Mouse (Mus musculus) kidney, postnatal 25 days (tissue): ENCODE measurements around the gene Spef2.
"Not testable (repeated sequence)": the region's sequence is repeated elsewhere in the genome, so short reads cannot be mapped to it uniquely, and the experiment has no call there.

Experiments
- DNase-seq, 2 experiments: peaks; one replicate each; pipeline ENCODE4 v3.0.0; 2021; ENCODE audit warnings: mixed read lengths in 2 of 2

Gene Spef2

DNA sequence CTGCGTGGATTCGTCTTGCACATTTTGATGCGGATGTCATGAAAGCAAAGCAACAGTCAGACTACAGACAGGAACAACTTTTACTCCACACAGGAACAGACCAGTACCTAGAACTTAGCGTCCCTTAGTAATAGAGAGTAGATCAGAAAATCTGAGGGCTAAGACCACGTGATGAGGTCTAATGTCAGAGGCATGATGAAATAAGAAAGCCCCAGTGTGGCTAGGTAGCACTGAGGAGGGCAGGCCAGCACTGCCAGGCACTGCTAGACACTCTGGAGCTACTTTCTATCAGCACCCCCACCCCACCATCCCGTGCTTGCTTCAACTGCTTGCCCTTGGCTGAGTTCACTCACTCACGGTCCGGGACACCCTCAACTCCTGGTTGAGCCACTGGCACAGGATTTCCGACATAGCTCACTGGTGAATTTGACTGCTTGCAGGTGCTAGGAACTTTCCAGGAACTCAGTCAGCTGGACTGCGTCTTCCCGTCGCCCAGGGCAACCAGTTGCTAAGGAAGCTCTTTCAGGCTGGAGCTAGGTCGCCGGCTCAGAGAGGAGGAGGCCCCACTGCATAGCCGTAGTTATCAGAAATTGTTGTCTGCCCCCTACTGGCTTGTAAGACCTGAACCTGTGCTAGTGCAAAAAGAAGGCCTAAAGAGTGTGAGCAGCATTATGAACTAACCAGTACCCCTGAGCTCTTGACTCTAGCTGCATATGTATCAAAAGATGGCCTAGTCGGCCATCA lies at the start of gene Spef2:
Gene Spef2, minus strand, starts transcription at position 510 of the 744 bp plus-strand sequence.
- DNase-seq = peak; percentile 74 to 86

DNA sequence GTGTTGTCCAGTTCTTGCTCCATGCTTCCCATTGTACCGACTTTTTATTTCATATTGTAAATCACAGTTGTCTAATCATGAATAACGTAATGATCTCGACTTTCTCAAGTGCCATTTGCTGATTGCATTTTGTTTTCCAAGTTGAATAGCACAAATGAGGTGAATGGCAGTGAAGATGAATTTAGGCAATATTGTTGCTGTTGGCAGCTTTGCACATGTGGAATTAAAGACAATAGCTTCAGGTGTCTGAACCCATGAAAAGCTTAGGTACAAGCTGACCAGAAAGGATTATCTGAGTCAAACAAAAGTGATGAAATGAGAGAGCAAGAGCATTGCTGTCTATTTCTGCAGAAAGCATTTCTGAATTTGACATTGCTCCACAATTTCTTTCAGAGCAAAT lies 45.5 kb upstream of the Spef2 start:
- no peak for DNase-seq

DNA sequence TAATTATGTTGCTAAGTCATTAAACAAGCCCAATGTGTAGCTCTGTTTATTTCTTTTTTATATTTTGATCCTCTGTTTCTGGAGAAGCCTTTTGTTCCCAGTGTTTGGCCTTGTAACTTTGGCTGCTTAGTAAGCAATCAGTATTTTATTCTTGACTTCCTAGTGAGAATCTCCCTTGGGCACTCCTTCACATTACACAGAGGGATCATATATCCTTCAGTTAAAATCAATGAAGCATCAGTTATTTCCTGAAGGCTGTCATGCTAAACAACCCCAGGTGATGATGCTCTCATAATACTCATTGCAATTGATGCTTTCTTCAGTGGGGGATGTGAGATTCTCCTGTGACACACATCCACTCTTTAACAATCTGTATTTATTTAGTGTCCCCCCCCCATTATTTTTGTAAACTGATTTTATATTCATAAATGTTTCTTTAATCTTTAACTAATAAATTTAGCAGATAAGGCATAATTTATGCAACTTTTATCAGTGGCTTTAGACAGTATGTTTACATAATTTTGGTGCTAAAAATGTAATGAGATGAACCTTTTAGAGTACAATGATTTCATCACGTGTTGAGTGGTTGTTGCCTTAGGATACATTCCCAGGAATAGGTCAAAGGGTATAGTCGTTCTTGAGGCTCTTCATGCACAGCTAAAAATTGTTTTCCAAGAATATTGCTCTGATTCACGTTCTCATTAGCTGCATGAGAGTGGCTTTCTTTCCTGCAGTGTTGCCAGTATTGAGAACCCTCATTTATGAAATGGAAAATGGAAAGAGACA lies 39.8 kb upstream of the Spef2 start:
- DNase-seq = no peak

DNA sequence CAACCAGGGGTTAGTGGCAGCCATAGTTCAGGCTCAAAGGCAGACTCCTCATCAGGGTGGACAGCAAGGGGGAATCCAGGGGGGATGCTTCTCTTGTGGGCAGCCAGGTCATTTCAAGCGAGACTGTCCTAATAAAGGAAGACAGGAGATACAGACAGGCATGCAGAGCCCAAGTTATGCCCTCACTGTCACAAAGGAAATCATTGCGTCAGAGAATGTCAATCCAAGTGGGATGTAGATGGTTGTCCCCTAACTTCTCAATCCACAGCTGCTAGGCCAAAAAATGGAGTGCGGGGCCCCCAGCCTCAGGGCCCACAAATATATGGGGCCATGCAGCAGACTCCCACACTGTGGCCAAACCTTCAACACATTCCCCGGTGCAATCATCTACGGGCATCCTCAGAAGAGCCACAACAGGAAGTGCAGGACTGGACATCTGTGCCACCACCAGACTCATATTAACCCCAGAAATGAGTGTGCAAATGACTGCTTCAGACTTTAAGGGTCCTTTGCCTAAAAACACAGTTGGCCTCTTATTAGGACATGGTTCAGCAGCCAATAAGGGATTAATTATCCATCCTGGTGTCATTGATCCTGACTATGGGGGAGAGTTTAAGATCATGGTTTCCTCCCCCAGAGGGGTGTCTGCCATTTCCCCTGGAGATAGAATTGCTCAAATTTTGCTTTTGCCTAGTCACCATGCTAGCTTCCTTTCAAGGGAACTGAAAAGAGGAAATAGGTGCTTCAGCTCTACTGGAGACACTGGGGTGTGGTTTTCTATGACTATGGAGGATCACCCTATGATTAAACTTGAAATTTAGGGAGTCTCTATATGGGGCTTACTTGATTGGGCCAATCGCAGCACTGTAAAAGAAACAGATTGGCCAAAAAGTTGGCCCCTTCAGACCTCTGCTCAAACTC lies 25.8 kb upstream of the Spef2 start:
- DNase-seq = not testable (repeated sequence)

DNA sequence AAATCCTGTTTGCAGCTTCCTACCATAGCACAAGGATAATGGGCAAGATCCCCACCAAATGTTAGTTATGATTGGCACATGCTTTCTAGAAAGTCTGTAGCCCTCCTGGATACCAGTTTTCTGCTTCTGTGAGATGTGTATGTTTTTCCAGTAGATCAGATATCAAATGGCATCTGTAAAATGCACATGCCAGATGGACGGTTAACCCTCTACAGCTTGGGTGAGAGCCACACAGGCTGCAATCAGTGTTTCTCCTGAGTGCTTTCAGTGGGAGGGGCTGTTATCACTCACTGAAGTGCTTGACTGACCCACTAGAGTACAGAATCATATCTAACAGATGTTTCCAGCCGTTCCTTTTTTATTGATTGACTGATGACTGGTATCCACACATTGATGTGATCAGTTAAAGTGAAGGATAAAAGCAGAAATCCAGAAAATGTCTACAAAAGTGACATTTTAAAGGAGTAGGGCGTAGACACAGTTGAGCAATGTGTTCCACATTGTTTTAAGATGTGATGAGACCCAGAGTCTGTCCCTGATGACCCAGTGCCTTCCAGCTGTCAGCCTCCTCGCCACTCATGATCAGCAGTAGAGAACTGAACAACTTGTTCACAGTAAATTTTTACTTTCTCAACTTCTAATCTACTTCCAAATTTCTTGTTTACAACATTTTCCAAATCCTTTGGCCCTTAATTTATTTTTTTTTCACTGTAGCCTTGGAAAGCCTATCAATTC lies 19.7 kb upstream of the Spef2 start:
- DNase-seq = peak in 1 of 2 experiments; percentile 39

DNA sequence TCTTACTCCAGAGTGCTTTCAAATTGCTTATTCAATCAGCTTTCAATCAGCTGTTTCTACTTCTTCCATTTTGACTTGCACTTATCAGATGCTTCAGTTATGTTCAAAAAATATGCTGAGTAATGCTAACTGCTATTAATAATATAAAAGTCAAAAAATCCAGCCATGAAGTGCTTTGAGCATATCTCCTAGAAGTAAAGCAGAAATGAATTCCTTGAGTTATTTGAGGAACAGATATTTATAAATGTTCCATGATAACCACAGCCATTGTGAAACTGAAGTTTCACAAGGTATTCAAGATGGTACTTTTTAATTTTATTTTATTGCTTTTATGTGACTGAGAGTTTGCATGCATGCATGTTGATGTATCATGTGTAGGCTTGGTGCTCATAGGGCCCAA lies 18.4 kb upstream of the Spef2 start:
- no peak for DNase-seq

DNA sequence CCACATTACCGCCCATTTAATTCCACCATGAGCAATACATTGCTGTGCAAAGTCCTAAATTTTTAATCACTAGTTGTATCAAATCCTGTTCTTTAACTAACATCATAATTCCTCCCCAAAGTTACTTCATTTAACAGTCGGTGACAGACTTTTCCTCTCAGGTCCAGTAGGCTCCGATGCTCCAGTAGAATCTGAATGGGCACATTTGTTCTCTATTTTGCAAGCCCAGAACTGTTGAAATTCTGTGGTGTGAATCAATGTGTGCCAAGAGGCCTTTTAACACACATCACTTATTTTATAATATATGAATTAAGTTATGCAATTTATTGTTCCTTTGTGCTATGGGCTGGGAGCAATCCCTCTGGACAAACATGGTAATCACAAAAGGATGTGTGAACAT lies 2.3 kb upstream of the Spef2 start:
- DNase-seq = no peak

DNA sequence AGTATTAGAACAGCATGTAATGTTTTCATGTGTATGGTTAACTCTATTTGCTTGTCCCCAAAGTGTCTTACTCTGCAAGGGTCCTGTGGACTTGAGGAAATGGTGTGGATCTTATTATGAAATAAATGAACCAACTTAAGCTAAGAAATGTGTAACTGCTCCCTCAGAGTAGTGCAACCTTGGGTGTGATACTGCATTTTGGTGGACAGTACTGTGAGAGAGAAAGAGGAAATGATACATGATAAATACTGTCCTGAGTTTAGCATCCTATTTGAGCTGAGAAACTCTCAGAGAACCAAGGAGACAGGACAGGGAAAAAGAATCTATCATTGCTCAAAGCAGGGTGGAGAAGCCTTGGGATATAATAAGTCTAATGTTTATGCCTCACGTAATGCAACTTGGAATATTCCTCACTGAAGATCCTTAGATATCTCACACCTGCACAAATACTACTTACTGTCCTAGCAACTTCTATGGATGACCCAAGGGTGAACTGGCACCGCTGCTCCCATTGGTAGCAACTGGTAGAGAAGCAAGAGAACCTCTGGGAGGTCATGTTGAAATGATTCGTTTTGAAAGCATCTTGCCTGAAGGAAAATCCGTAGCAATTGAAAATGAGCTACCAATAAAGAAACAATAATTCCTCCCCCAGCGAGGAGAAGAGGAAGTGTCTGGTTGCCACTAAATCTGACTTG lies 1.1 kb downstream of the Spef2 start:
- no peak for DNase-seq

DNA sequence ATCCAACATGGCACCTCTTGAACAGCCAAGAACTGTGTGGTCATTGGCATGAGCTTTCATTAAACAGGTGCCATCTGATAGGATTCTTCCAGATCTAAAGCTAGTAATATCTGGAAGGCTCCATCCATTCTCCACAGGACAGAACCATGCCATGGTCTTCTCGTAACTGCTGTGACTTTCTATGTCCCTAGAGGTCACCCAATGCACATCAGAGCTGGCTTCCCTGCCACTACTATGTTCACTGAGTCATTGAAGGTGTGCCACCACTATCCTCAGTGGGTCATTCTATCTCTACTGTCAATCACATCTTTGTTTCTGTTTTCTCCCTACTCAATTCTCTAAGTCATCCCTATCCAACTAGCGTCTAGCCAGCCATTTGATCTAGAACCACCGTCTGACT lies 6.5 kb downstream of the Spef2 start:
- no peak for DNase-seq

DNA sequence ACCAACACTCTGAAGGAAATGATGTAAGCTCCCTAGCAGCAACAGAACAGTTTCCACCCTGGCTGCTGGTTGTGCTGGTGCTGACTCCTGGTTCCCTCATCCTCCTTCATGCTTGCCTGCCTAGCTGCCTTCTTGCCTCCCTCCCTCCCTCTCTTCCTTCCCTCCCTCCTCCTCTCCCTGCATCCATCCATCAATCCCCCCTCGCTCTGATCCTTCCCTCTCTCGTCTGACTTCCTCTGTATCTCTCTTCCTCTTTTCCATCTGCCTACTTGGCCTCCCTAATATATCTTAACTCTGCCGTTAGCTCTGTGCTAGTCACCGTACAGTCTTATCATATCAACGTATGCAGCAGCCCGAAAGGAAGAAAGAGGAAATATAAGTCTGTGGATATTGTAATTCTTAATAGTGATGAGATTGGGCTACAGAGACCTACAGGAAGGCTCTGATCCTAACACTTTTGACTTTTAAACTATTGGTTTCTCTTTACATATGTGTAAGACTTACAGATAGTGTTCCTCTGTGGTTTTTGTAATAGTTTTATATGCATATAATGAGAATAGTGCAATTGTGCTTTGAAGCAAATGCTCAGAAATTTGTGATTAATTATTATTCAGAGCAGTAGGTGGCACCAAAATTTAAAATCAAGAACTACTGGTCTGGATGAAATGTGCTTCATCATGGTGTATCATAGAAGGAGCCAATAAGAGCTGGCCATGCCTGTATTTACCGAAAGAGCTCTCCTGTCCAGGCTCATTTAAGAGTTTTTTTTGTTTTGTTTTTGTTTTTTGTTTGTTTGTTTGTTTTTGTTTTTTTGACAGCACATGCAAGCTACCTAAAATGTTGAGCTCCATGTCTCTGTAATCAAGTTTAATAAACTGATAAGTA lies 33.9 kb downstream of the Spef2 start:
- no peak for DNase-seq

DNA sequence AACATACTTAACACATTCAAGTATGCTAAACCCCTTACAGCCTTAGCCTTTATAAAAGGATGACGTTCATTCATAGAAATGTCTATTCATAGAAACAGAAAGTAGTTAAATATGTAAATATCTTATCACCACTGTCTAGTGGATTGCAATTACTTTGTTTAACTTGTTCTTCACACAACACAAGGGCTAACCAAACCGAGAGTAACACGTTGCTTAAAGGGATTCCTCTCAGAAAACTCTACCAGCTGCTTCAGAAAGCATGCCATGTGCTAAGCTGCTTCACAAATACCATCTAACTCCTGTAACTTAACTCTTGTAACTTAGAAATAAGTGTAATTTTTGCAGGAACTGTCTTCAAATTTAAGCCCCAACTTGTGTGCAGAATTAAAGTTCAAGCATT lies 35.0 kb downstream of the Spef2 start:
- DNase-seq = no peak

DNA sequence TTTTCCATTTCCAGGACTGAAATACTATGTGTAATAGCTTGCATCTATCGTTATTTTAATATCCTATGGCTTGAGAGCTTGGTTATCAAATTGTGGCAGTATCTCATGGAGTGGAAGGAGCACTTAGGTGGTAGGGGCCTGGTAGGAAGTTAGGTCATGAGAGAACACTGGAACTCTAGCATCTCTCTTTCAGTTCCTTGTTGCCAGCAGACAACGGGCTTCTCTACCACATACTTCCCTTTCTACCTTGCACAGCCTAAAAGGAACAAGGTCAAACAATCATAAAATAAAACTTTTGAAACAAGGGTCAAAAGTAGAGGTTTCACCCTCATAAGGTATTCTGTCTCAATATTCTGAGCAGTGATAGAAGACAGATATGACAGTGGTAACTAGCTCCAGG lies 38.3 kb downstream of the Spef2 start:
- no peak for DNase-seq

DNA sequence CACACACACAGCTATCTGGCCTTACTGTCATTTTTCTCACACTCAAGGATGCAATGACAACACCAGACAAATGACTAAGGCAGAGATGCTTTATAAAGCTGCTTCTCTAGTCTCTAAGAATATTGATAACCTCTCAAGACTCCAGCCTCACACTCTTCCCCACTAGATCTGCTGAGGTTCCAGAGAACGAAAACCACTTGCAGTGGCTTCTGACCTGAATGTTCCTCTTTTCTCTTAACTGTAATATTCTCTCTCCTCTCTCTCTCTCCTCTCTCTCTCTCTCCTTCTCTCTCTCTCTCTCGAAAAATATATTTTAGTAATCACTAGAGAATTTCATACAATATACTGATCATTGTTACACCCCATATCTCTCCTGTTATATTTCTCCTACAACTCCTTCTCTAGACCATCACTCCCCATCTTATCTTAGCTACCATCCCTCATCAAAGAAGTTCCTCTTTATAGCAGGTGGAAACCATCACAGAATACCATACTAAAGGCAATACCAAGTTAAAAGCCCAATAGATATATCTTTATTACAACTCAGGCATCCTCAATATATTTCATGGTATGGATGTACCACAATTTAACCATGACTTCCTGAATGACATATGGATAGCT lies 42.7 kb downstream of the Spef2 start:
- no peak for DNase-seq

DNA sequence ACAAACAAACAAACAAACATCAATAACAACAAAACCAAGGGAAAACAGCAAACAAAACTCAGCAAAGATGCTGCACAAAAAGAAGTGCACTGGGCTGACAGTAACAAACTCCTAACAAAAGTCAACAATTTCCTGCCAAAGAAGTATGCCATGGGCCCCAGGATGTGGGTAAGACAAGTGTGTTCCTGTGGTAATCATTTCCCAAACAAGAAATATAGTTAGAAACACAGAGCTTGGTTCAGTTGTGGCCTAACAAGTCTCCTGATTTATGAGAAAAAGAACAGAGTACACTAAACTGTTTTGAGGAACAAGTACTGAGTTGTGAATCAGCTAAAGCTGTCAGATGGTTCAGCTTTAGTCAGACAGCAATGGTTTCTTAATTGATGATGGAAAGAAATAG lies 46.8 kb downstream of the Spef2 start:
- DNase-seq = no peak

DNA sequence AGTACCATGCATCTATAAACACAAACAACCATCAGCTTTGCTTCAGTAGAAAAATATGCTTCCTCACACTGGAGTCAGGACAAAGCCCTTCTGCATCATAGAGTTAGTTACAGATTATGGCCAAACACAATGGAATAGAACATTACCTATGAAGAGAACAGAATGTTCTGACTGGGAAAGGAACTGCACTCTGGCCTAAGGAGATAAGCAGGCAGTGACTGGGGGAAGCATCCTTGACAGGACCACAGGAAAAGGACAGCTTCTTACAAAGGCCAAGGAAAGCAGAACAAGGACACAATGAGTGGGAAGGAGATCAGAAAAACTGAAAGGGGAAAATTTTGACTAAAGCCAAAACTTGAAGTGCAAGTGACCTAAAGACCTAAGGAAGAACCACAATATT lies 56.9 kb downstream of the Spef2 start:
- DNase-seq = no peak

DNA sequence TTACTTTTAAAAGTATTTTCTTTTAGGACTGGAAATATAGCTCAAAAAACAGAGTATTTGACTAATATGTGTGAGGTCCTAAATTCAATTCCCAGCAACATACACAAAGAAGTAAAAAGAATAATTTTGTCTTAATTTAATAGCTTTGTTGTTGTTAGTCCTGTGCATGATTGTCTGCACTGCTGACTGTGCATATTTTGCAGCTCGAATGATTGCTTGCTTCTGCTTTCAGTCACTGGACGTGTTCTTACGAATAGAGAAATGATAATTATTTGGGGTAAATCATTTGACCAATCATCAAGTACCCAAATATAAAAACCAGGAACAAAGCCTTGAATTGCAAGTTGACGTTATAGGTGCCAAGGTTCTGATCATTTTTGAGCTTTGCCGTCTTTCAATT lies 57.8 kb downstream of the Spef2 start:
- DNase-seq = no peak

DNA sequence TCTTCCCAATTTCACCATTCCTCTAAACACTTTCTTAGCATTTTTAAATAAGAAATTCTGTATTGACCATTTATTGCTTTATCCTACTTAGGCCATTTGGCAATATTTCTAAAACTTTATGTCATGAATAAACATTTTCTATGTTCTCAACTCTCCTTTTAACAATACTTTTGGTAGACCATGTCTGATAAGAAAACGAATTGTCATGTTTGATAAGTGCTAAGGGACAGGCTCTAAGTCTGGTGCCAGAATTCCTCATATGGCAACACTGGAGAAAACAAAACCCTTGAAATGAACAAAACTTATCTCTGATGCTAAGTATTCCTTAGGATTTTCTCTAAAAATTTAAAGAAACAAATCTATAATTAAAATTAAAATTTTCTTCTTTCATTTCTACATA lies 58.2 kb downstream of the Spef2 start:
- DNase-seq = no peak

DNA sequence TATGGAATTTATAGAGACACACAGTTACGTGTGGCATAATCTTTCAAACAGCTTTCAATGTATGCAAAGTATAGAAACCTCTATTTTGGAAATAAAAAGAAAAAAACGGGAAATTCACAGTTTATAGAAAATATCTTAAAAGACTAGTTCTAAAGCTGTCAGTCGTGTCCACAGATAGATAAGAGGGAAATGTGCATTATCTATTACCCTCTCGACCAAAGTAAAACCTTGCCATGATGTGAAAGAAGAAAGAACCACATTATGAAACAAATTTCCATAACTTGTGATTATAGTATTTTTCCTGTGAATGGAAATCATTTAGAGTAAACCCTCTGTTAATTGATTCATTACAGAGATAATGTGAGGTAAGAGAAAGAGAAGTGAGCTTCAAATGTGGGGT lies 65.2 kb downstream of the Spef2 start:
- no peak for DNase-seq

DNA sequence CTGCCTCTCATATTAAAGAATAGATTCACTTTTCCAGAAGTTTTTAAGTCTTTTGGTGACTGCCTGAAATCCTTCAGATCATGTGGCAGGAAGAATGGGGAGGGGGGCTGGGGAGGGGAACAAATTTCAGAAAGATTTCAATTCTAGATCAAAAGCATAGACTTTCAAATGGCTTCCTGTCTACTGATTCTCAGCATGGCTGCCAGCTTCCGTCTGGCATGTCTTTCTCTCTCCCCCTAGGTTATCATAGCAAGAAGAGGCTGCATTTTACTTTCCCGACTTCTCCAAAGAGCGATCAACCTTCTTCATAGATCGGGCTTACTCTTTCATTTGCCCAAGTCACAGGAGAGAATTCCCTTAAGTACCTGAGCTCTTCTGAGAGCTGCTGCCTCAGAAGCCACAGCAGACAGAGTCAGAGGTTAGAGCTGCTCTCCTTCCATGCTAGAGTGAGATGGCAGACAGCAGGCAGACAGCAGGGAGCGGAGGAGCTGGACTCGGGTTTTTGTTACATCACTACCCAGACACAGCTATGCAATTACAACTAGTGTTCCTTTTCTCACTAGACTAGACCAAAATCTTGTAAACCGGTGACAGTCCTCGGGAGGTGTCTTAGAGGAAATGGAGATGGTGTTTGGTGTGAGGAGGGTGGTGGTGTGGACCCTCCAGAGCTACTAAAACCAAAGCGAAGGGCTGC lies 71.2 kb downstream of the Spef2 start:
- DNase-seq = no peak

DNA sequence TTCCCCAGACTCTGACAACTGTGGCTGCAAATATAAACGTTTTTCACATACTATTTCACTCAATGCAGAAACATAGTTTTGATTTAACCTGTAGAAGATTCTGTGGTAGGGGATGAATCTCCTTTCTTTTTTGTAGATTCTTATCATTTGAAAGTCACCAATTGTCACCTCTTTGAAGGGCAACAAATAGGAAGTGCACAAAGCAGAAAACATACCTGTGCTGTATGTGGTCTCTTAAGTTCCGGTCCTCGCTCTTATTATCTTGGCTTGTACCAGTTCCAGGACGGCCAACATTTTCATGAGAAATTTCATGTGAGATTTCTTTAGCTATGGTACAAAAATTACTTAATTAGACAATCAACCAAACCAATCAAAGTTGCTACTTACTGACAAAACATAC lies 80.1 kb downstream of the Spef2 start:
- DNase-seq = no peak
